Mouse (Mus musculus): Measurements from ENCODE around the gene Gm10271.

Gm10271 gene

DNA sequence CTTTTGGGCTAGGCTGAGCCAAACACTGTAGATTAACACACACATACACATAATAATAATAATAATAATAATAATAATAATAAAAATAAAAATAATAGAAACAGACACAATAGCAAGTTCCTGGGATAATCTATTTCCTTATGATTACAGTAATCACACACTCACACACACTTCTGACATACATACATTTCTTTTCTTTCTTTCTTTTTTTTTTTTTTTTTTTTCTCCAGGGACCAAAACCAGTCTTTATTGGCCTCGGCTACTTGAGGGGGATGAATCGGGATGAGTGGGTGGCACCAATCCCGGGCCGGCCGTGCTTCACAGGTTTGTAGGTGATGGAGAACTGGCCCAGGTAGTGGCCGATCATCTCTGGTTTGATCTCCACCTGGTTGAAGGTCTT is at the start of gene Gm10271:
Gene Gm10271 (minus strand): TSS at position 101 of the 400 bp plus-strand sequence.
- DNase-seq = no peak

DNA sequence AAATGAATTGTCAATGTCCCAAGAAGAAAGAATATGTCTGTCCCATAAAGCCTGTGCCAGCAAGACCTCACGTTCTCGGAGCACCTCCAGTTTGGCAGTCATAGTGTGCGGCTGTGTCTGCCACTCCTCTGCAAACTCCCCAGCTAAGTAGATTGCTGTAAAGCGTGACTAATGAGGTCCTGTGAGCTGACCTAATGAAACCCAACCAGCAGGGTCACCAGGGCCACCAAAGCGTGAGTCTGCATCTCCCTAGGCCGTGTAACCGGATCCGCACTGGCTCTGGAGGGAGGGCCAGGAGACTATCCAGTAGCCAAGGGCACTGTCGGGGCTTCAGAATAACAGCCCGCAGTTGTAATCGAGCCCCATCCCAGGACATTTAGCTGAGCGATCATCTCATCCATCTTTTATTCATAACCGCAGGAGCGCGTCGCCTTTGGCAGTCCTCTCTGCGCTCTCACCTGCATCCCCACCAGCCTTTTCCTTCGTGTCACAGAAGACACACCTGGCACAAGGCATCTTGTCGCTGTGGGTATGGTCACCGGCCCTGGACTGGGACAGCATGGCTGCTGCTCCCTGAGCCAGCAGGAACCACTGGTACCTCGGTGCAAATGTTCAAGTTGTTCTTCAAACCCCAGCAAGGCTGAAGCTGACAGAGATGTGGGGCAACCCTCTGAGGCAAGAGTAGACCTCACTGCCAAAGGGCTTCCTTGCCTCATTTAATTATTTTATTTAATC is 48.8 kb upstream of the Gm10271 start:
- DNase-seq = no peak

DNA sequence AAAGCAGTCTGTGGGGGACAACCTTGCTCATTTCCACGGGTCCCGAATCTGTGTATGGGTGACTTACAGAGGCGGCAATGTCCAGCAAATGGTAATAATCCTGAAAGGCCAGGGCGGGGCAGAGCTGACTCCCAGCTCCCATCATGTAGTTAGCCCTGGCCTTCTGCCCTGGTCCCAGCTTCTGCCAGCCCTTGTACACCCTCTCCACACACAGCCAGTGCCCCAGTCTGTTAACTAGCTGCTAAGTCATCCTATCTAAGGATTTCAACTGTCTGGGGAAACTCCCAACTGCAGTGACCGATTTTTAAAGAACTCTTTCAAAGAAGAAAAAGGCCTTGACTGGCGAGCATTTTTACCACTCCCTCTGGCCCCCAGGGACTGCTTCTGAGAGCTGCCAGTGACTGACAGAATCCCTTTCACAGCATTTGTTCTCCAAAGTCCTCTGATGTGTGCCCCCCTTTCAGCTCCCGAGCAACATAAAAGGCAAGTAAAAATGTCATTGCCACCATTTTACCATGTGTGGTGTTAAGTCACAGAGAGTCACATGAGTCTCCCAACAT is 46.0 kb upstream of the Gm10271 start:
- DNase-seq = no peak

DNA sequence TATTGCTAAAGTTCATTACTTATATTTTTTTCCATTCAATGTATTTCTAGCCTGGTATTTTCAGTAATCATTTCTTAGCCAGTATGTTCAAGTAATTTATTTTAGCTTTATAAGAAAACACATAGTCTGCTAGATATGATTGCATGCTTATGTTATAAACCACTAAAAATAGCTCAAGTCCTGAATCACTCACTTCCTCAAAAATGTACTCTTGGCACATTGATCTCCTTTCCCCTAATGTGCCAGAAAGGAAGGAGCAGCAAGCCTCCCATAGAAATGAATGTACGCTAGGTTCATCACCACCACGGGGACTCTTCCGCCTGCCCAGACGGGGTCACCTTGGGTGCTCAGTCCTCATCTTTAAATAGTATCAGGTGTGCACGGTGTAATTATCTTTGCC is 42.2 kb upstream of the Gm10271 start:
- no peak for DNase-seq

DNA sequence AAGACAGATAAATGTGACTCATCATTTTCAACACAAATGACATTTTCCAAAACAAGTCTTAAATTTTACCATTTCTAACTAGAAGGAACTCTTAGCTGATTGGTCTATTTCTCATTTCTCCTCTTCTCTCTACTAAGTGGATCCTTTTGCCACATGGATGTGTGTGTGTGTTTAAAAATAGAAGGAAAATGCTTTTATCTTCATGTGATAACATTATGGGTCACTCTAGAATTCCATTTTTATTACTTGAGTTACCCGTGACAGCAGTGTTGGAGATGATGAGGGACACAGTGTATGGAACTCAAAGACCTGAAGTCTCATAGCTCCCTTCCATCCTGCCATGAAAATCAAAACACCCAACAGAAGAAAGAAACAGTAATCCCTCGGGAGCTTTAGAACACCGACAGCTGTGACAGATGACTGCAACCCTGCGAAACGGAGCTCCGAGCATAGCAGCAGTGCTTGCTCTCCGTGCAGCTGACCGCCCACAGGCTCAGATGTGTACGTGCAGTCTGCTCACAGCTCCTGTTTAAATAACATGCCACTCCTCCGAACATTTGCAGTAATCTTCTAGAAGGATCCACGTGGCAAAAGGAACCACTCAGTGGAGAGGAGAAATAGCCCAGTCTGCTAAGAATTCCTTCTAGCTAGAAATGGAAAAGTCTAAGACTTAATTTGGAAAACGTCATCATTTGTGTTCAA is 41.4 kb upstream of the Gm10271 start:
- no peak for DNase-seq

DNA sequence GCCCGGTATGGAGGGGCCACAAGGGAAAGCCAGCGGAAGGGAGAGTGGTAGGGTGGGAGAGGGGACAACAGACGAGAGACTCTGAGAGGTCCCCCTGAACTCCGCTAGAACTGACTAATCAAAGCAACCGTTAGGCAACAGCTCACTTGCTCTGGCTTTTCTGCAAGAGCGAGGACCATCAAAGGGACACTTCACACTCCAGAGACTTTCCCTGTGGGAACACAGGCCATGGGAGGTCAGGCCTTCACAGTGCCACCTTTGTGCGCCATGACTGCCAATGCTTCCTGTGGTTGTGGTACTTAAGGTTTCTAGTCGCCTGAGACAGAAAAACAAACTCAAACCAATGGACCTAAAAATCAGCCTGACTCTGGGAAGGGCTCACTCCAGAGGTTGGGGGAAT is 38.6 kb upstream of the Gm10271 start:
- DNase-seq = no peak

DNA sequence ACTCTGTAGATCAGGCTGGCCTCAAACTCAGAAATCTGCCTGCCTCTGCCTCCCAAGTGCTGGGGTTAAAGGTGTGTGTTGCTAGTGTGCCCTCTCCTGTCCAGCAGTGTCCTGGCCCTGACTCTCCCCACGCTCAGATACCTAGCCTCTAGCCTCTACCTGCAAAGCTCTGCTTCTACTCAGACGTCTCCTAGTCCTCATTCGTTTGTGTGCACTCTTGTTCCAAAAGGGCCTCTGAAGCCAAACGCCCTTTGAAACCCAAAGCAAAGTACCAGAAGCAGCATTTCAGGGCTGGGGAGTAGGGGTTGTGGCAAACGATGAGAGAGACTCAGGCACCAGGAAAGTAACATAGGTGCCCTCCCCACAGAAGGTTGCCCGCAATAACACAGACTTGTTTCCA is 37.3 kb upstream of the Gm10271 start:
- DNase-seq = no peak

DNA sequence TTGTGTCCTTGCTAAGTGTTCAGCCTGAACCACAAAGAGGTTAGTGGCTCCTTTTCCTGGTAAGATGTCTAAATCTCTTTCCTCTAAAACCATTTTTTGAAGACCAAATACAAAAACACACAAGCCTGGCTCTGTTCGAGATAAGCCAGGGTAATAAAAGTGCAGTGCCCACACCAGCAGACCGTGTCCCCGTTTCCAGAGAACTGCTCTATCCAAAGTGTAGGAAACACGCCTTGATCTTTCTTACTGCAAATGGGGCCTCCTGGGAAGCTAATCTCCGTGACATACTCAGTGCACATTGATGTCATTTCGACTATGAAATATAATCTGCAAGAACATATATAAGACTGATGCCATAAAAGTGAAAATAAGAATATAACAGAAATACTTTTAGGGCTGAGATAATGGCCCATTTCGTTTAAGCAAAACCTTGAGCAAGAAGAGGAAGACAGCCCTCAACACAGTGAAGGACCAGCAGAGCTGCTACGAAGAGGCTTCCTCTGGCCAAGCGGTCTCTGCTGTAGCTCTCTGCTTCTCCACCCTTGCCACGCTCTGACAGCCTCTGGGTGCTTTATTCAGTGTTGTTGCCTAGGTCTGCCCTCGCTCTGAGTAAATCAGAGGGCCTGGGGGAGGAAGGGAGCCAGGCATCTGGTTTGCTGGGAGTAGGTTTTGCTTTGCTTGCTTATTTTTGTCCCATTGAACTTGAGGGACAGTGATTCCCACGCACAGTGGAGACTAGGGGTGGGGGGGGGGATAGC is 33.5 kb upstream of the Gm10271 start:
- no peak for DNase-seq

DNA sequence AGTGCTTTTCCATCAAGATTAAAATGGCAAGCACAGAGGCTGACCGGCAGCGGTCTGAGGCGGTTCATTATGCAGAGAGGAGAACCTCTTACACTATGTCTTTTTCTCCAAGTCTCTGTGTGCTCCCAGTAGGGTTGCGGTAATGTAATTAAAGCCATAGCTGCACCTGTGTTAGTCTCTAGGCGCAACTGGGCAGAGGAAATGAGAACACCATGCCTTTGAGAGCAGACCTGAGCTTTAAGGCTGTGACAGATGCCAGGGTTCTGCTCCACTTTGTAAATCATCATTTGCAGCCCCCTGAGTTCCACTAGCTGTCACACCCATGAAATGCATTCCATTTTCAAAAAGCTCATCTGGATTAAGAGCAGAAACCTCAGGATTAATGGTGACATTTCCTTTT is 32.3 kb upstream of the Gm10271 start:
- DNase-seq = no peak

DNA sequence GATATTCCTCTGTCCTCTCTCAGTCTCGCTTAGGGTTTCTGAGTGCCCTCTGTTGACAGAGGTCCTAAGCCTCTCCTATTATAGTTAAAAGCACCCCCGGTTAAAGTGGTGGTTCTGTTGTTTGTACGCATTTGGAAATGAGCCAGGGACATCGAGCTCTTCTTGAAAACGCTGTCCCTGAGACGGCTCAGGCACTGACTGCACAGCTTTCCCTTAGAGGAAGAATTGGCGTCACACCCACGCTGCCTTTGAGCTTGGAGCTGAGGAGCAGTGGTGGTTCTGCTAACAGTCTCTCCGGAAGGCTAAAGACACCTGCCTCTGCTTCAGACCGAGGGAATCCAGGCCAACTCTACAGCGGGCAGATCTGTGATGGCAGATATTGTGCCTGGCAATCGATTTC is 28.6 kb upstream of the Gm10271 start:
- no peak for DNase-seq

DNA sequence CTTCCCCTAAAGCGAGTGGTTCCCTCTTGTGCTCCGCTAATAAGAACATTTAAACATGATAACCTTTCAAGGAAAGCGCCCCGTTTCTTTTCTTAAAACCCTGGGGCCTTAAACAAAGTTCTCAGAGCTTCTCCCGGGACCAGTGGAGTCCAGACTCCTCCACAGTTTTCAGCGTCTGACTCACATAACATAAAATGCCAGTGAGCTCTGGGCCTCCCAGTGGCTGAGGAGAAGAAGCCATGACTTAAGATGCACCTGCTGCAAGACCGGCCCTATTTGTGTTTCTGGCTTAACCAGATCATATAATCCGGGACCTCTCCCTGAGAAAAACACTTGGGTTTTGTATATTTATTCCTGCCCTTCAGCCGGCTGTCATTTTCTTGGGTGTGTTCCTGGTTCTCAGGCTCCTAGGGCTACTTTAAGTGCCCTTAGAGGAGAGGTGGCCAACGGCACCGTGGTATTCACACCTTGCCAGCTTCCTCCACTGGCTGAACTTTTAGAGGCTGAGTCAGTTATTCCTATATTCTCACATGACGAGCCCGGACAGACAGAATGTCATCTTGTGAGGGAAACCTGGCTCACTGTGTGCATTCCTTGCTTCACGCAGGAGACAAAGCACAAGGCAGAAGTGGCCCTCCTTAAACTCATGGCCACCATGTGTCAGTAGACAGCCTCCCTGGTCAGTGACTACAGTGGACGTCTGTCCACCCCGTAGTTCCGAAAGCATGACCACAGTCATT is 26.5 kb upstream of the Gm10271 start:
- no peak for DNase-seq

DNA sequence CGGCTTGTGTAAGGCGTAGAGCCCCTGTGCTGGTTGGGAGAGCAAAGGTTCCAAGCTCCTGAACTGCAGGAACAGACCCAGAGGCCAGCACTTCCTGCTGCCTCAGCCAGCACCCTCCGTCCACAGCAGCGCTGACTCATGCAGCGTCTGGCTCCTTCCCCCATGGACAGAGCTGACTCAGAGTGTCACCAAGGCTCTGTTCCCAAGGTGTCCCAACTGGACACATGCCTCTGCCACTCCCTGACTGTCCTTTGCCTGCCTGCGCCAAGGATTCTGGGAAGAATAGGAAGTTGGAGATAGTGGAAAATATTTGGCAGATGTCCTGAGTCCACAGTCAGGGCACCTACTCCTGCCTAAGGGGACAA is 23.8 kb upstream of the Gm10271 start:
- DNase-seq = no peak

DNA sequence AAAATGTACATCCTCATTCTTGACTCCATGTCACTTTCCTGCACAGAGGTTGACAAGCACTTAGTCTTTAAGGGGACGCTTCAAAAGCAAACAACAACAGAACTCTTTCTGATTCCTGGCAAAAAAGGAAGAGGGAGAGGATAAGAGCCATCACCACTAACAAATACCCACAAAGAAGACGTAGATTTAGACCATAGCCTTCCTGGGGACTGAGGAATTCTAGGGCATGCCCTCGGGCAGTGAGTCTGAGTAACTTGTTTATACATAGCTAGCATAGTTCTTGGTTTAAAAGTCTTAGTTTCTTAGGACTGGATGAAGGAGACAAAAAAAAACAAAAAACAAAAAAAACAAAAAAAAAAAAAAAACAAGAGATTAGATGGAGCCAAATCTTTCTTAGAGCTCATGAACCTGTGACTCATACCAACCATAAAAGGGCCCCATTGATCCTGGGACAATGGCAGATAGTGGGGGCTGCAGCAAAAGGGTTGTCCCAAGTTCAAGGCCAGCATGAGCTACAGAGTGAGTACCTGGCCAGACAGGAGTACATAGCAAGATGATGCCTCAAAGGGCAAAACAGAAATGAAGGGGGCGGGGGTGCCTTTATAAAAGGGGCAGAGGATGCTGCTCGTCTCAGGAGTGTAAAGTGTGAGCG is 23.3 kb upstream of the Gm10271 start:
- no peak for DNase-seq

DNA sequence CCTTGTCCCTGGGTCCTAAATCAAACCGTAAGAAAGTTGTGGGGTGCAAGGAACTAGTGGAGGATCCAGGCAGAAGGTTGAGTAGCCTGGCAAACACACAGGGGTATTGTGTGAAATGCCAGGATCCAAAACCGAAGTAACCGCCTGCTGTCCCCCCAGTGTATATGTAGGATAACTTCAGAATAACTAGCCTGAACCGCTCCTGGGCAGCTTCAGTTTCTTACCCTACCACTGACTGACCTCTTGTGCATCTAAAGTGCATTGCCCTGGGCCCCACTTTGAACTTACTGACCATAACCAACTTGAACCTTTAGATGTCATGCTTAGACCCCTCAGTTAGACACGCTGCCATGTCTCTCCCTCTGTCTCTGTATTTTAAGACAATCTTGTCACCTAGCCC is 22.8 kb upstream of the Gm10271 start:
- no peak for DNase-seq

DNA sequence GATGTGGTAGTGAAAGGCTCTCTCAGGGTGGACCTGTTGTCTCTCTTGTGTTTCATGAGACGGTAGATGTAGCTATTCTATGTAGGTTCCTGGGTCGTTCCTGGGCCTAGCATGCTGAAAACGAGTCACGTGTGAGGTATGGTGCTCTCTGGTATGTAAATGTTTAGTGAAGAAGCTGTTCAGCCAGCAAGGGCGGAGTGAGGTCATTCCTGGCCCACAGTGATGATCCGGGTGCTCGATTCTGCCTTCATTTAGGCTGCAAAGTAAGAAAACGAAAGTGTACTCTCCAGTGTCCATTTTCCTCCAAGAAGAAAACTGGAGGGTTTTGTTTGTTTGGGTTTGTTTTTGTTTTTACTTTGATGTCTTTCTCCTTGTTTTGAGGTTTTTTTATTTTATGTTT is 21.6 kb upstream of the Gm10271 start:
- DNase-seq = no peak

DNA sequence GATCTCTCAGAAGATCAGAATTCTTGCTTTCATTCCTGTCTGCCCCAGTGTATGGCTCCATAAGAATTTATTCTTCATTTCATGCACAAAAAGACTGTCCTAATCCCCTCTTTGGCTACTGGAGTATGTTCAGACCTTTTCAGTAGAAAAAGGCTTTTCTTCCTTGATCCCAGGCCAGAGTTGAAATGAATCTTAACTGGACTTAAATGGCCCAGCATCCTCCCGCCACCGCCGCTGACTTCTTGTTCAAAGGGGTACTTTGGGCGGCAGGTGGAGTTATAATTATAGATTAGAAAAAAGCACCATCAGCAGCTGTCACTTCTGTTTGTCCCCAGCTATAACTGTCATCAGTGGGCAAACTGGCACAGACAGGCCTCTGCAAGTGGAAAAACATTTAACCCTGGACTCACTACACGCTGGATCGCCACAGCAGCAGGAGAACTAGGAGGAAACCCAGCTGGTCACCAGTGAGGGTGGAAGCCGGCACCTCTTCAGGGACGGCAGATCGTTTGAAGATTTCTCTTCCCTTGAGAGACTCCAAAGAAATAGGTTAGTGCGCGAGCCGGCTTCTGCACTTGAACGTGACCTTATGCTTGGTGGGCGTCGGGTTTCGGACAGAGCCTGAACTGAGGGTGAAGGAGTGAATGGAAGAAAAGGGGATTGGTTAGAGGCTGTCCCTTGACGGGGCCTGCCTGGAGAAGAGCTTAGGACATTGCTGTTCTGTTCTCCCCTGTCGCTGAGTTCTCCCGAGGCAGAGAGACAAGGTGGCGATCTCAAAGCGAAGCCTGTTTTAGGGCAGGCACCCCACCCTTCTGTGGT is 14.1 kb upstream of the Gm10271 start, which contains the start of gene Best3:
Gene Best3 (plus strand): TSS at position 51 of the 819 bp plus-strand sequence.
- DNase-seq = no peak

DNA sequence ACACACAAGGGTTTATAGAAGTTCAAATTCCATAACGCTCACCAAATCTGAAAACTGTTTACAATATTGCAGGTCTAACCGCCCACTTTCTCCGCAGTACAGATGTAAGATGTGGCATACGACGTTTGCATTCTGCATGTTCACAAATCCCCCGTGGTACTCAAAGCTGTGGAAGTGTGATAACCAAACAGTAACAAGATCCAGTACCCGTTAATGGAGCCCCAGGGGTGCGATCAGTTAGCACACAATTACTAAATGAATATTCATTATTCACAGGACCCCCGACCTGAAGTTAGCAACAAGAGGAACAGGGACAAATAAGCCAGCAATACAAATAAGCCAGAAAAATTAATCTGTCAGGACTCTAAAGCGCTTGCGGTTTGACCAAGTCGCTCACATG is 12.4 kb upstream of the Gm10271 start:
- no peak for DNase-seq

DNA sequence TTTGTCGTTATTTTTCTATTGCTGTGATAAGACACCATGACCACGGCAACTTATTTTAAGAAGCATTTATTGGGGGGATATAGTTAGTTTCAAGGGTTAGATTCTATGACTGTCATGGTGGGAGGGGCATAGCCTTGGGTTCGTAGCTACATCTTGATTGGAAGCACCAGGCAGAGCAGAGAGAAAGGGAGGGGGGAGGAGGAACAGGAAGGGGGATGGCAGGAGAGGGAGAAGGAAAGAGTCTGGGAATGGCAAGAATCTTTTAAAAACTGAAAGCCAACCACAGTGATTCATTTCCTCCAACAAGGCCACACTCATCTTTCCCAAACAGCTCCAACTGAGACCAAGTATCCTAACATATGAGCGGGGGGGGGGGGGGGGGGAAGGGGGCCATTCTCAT is 10.1 kb upstream of the Gm10271 start:
- DNase-seq = no peak

DNA sequence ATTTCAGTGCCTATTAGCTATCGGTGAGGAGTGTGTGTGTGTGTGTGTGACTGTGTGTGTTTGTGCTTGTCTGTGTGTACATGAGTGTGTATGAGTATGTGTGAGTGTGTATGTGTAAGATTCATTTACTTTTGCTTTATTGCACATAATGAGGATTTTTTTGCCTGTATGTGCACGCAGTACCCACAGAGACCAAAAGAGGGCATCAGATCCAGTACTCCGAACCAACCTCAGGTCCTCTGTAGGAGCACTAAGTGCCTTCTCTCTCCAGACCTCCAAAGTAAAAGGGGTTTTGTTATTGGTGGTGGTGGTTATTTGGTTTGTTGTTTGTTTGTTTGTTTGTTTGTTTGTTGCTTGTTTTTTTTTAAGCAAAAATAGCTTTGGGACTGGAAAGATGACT is 8.5 kb upstream of the Gm10271 start:
- DNase-seq = peak; percentile 49

DNA sequence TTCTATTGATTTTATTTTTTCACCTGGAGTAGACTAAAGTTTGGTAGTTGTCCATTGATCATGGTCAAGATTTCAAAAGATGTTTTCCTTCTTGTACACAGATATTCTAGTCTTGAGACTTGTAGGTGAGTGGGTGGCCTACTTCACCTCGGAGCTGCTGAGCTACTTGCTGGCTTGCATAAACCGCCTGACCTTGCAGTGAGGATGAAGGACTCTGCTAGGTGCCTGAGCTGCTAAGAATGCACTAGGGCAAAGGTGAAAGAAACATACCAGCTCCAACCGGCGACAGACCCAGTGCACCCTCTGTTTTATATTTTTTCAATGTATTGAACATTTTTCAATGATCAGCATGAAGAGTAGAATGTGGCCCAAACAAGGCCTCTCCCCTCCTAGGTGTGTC is 7.9 kb upstream of the Gm10271 start:
- no peak for DNase-seq

DNA sequence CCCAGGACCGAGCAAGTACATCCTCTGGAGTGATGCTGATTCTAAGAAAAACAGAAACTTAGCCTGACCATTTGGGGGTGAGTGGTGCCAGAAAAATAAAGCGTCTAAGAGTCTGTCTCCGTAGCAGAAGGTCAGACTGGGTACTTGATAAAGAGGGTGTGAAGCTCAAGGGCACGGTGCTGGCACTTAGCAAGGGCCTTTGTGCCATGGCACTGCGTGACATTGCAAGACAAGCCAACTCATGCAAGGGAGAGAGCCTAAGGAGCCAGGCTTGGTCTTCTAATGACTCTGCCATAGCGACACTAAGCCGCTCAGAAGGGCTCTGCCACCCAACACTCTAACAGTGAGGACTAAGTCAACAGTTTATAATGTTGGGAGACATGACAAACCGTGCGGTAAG is 6.4 kb upstream of the Gm10271 start:
- DNase-seq = no peak

DNA sequence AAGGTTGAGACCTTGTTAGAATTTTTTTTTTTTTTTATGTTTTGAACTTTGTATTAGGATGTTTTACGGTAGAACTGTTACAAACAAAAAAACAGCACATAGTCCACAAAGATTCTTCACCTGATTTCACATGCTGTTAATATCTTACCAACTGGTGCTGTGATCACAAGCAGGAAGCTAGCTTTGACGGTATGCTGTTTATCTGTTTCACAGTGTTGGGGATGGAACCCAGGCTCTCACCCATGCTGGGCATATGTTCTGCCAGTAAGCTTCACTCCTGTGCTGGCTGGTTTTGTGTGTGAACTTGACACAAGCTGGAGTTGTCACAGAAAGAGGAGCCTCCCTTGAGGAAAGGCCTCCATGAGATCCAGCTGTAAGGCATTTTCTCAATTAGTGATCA is 5.4 kb upstream of the Gm10271 start:
- DNase-seq = no peak
